Mouse (Mus musculus): ENCODE measurements around the gene Dzank1. TPM values are rescaled to one million over a fixed set of nuclear protein-coding genes. Genes with fewer than 3 reads are reported as not detected.

The Dzank1 gene
- polyA plus RNA-seq (2015; fragmentation: Nextera tagmentation; extraction: Ambion mirVana): 4.5 and 5.2 TPM in 2 replicates

GRCm38 (mm10) chr2:144526981-144527820 lies at the start of gene Dzank1, which contains the start of gene Polr3f:
Gene Dzank1 (minus strand): TSS chr2:144527414.
Gene Polr3f (plus strand): TSS chr2:144527718.
- 1% methylated on average over 56 of the region's 56 CpGs for WGBS

GRCm38 (mm10) chr2:144555820-144556552 lies 28.8 kb upstream of the Dzank1 start, which contains the start of gene Sec23b:
Gene Sec23b (plus strand): TSS chr2:144556229.
- Histone ChIP-seq H3K36me3 (peaks cover 8% of the 10 kb centered on the region), H3K4me2 (replicated peaks) (peak within 1 kb of the TSS; percentile 80)
- WGBS: under 1% methylated on average over 44 of the region's 44 CpGs

More at GRCm38 (mm10) chr2:144526981-144527820, at the start of gene Dzank1, which contains the start of gene Polr3f:
- ATAC-seq (replicated peaks): peak; percentile 98
- no peaks in the 10 kb centered on the region for H3K9me3 ChIP-seq
- H3K36me3 ChIP-seq: peaks cover 6% of the 10 kb centered on the region; the same call in 1 of the 2 replicates
- peak within 1 kb of the TSS; percentile 70 for H3K9ac ChIP-seq (replicated peaks)
- H3K4me2 ChIP-seq (replicated peaks): peak within 1 kb of the TSS; percentile 80
- H3K4me3 ChIP-seq: peak within 1 kb of the TSS; percentile 65
- peak within 1 kb of the TSS; percentile 91 for H3K27ac ChIP-seq (replicated peaks)
- 0 out of 2 replicates have a peak, but pooled peaks cover 4% of the 10 kb centered on the region for H3K27me3 ChIP-seq
- peaks cover 16% of the 10 kb centered on the region for H3K4me1 ChIP-seq

GRCm38 (mm10) chr2:144555286-144555819 lies 28.1 kb upstream of the Dzank1 start:
- 2% methylated on average over 14 of the region's 14 CpGs for WGBS
- Histone ChIP-seq H3K4me3 (peak overlapping the region; percentile 79), H3K9ac (replicated peaks) (peak overlapping the region; percentile 54), H3K36me3 (peaks cover 8% of the 10 kb centered on the region), H3K9me3 (no peaks in the 10 kb centered on the region), H3K27ac (replicated peaks) (peak overlapping the region; percentile 84), H3K4me1 (peaks cover 19% of the 10 kb centered on the region), H3K27me3 (no peaks in the 10 kb centered on the region), H3K4me2 (replicated peaks) (peak overlapping the region; percentile 80)
- no peak for ATAC-seq (replicated peaks)

More at GRCm38 (mm10) chr2:144555820-144556552, 28.8 kb upstream of the Dzank1 start, which contains the start of gene Sec23b:
- Histone ChIP-seq H3K27me3 (no peaks in the 10 kb centered on the region), H3K4me3 (peak within 1 kb of the TSS; percentile 79), H3K4me1 (peaks cover 19% of the 10 kb centered on the region), H3K9ac (replicated peaks) (peak within 1 kb of the TSS; percentile 71), H3K27ac (replicated peaks) (peak within 1 kb of the TSS; percentile 84), H3K9me3 (no peaks in the 10 kb centered on the region)
- peak; percentile 98 for ATAC-seq (replicated peaks)

GRCm38 (mm10) chr2:144553905-144554304 lies 26.7 kb upstream of the Dzank1 start:
- 91% methylated on average over 3 of the region's 3 CpGs for WGBS
- H3K9ac ChIP-seq (replicated peaks): no peak overlapping the region
- H3K4me3 ChIP-seq: no peak overlapping the region
- ATAC-seq (replicated peaks): no peak
- no peaks in the 10 kb centered on the region for H3K36me3 ChIP-seq
- H3K9me3 ChIP-seq: no peaks in the 10 kb centered on the region
- peaks cover 32% of the 10 kb centered on the region for H3K4me1 ChIP-seq
- H3K27me3 ChIP-seq: no peaks in the 10 kb centered on the region
- no peak overlapping the region for H3K4me2 ChIP-seq (replicated peaks)
- H3K27ac ChIP-seq (replicated peaks): no peak overlapping the region

- H3K4me1 ChIP-seq: peaks cover 21% of the 10 kb centered on the region
- H3K36me3 ChIP-seq: peaks cover 14% of the 10 kb centered on the region; the same call in 1 of the 2 replicates
- H3K4me3 ChIP-seq: peak within 1 kb of the TSS; percentile 69
- H3K9me3 ChIP-seq: no peaks in the 10 kb centered on the region
- H3K27me3 ChIP-seq: no peaks in the 10 kb centered on the region
- H3K27ac ChIP-seq (replicated peaks): peak within 1 kb of the TSS; percentile 74
- peak within 1 kb of the TSS; percentile 48 for H3K4me2 ChIP-seq (replicated peaks)
- ATAC-seq (replicated peaks): peak; percentile 98
- WGBS: under 1% methylated on average over 17 of the region's 17 CpGs
- H3K9ac ChIP-seq (replicated peaks): peak within 1 kb of the TSS; percentile 78
Measured at GRCm38 (mm10) chr2:144550529-144550928, 23.3 kb upstream of the Dzank1 start, which contains the start of gene Rbbp9. Gene Rbbp9 (minus strand): TSS chr2:144550869.

GRCm38 (mm10) chr2:144547559-144547958 lies 20.3 kb upstream of the Dzank1 start:
- 75% methylated on average over 4 of the region's 4 CpGs for WGBS
- no peak overlapping the region for H3K4me2 ChIP-seq (replicated peaks)
- no peak overlapping the region for H3K4me3 ChIP-seq
- no peak for ATAC-seq (replicated peaks)
- H3K27me3 ChIP-seq: no peaks in the 10 kb centered on the region
- H3K27ac ChIP-seq (replicated peaks): no peak overlapping the region
- H3K4me1 ChIP-seq: peaks cover 15% of the 10 kb centered on the region
- H3K36me3 ChIP-seq: peaks cover 36% of the 10 kb centered on the region
- no peak overlapping the region for H3K9ac ChIP-seq (replicated peaks)
- no peaks in the 10 kb centered on the region for H3K9me3 ChIP-seq

GRCm38 (mm10) chr2:144545481-144545880 lies 18.3 kb upstream of the Dzank1 start:
- no peak overlapping the region for H3K4me3 ChIP-seq
- peaks cover 49% of the 10 kb centered on the region for H3K36me3 ChIP-seq
- H3K4me1 ChIP-seq: peaks cover 15% of the 10 kb centered on the region
- H3K4me2 ChIP-seq (replicated peaks): no peak overlapping the region
- WGBS: 67% methylated on average over 1 of the region's 1 CpGs
- no peak for ATAC-seq (replicated peaks)
- H3K9ac ChIP-seq (replicated peaks): no peak overlapping the region
- no peak overlapping the region for H3K27ac ChIP-seq (replicated peaks)
- no peaks in the 10 kb centered on the region for H3K9me3 ChIP-seq
- no peaks in the 10 kb centered on the region for H3K27me3 ChIP-seq

- H3K4me1 ChIP-seq: peaks cover 13% of the 10 kb centered on the region
- WGBS: 93% methylated on average over 2 of the region's 2 CpGs
- H3K9me3 ChIP-seq: no peaks in the 10 kb centered on the region
- H3K4me3 ChIP-seq: no peak overlapping the region
- H3K27me3 ChIP-seq: no peaks in the 10 kb centered on the region
- no peak overlapping the region for H3K4me2 ChIP-seq (replicated peaks)
- ATAC-seq (replicated peaks): no peak
- no peak overlapping the region for H3K27ac ChIP-seq (replicated peaks)
- H3K36me3 ChIP-seq: peaks cover 54% of the 10 kb centered on the region
- no peak overlapping the region for H3K9ac ChIP-seq (replicated peaks)
Measured at GRCm38 (mm10) chr2:144545061-144545460, 17.8 kb upstream of the Dzank1 start.

- Histone ChIP-seq H3K4me1 (peaks cover 9% of the 10 kb centered on the region; the same call in 1 of the 2 replicates), H3K4me2 (replicated peaks) (no peak overlapping the region), H3K27me3 (no peaks in the 10 kb centered on the region), H3K36me3 (peaks cover 58% of the 10 kb centered on the region), H3K27ac (replicated peaks) (no peak overlapping the region), H3K9me3 (no peaks in the 10 kb centered on the region), H3K4me3 (no peak overlapping the region), H3K9ac (replicated peaks) (no peak overlapping the region)
- ATAC-seq (replicated peaks): no peak
- 74% methylated on average over 6 of the region's 6 CpGs for WGBS
Measured at GRCm38 (mm10) chr2:144544630-144545029, 17.4 kb upstream of the Dzank1 start.

- WGBS: 94% methylated on average over 6 of the region's 6 CpGs
- H3K9ac ChIP-seq (replicated peaks): no peak overlapping the region
- H3K9me3 ChIP-seq: no peaks in the 10 kb centered on the region
- H3K4me2 ChIP-seq (replicated peaks): no peak overlapping the region
- no peak overlapping the region for H3K27ac ChIP-seq (replicated peaks)
- no peaks in the 10 kb centered on the region for H3K4me1 ChIP-seq
- H3K27me3 ChIP-seq: no peaks in the 10 kb centered on the region
- ATAC-seq (replicated peaks): no peak
- peaks cover 67% of the 10 kb centered on the region for H3K36me3 ChIP-seq
- H3K4me3 ChIP-seq: no peak overlapping the region
Measured at GRCm38 (mm10) chr2:144543670-144544069, 16.5 kb upstream of the Dzank1 start.

- Histone ChIP-seq H3K4me1 (no peaks in the 10 kb centered on the region), H3K27ac (replicated peaks) (no peak overlapping the region), H3K36me3 (peaks cover 79% of the 10 kb centered on the region), H3K27me3 (no peaks in the 10 kb centered on the region), H3K9ac (replicated peaks) (no peak overlapping the region), H3K9me3 (no peaks in the 10 kb centered on the region), H3K4me2 (replicated peaks) (no peak overlapping the region), H3K4me3 (no peak overlapping the region)
- 85% methylated on average over 4 of the region's 4 CpGs for WGBS
- ATAC-seq (replicated peaks): no peak
Measured at GRCm38 (mm10) chr2:144541246-144541645, 14.0 kb upstream of the Dzank1 start.

Measured in forebrain, embryonic 15.5 days (tissue).